ENCODE assay signal across 8 mouse cellular contexts in the genomic region with DNA sequence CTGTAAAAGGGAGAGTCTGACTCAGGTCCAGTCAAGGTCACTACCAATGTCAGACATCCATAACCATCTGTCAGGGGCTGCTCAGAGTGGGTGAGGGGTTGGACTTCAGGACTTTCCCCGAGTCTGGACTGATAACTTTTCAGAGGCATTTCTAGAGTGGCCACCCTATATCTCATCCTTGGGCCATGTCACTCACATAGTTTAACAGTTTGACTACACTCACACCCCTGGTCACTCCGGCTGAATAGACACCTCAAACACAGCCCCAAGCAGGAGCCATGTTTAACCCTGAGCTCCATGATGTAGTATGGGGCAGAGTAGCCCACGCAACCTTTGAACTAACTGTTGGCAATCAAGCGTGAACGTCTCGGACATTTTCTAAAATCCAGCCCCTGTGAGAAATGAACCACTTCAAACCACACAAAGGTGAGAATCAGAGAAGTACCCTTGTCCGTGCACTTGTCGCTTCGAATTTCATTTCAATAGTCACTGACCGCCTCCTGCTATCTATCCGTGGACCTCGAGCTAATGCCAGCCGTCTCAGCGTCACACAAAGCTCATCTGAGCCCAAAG. TPM values are rescaled to one million over a fixed set of nuclear protein-coding genes. Genes with fewer than 3 reads are reported as not detected.
DNase-seq lines count a peak whose midpoint lies in the region; ATAC-seq and TF ChIP-seq lines count a peak whose summit lies in the region.

No protein-coding gene starts in this region.

- intact Hi-C loops in heart, postnatal 10 days (cut with DNase I) = loop anchor here (2.0 kb wide), 1 partner anchor 45 kb away; the partner anchor contains the start of gene Rab40c

- peak overlapping the region; percentile 94 for H3K27ac ChIP-seq in heart, postnatal 0 days (ENCODE audit: low read depth)
- H3K27ac ChIP-seq in brown adipose tissue, adult 24 weeks (replicated peaks; ENCODE audit: low read depth, low read length) = peak overlapping the region; percentile 32; the same call in 1 of the 2 replicates
- peak overlapping the region; percentile 97 for H3K27ac ChIP-seq in hindbrain, embryonic 16.5 days (ENCODE audit: low read depth, low read length)
- peak overlapping the region; percentile 99 for H3K27ac ChIP-seq in midbrain, embryonic 15.5 days

- H3K36me3 ChIP-seq in heart, postnatal 0 days (replicated peaks; ENCODE audit: control insufficient read depth, insufficient read depth, low read length) = no peaks in the 10 kb centered on the region
- peaks cover 11% of the 10 kb centered on the region for H3K36me3 ChIP-seq in hindbrain, embryonic 16.5 days (ENCODE audit: control insufficient read depth, insufficient read depth, low read length)
- H3K36me3 ChIP-seq in midbrain, embryonic 15.5 days (replicated peaks) = 0 out of 2 replicates have a peak, but pooled peaks cover 3% of the 10 kb centered on the region

- ATAC-seq in heart, postnatal 0 days (ENCODE audit: insufficient read depth, low read depth) = no peak; the same call in 1 of the 2 replicates
- no peak for ATAC-seq in hindbrain, embryonic 16.5 days
- ATAC-seq in midbrain, embryonic 15.5 days (replicated peaks) = peak; percentile 11; the same call in 1 of the 2 replicates

- TF ChIP-seq EP300 in heart, postnatal 0 days (IDR thresholded peaks at IDR 0.05; ENCODE audit: low read depth) = no peak

- DNase-seq in heart, postnatal 0 days (ENCODE audit: low spot score) = no peak
- no peak for DNase-seq in heart, postnatal 10 days
- no peak for DNase-seq in urinary bladder, postnatal 25 days (ENCODE audit: low spot score)
- DNase-seq in layer of hippocampus, adult 8-10 months (ENCODE audit: low spot score in 2 of 2) = no peak
- DNase-seq in c-Kit-positive CD71-positive TER-119-positive erythroid progenitor cells, embryonic 14.5 days (ENCODE audit: low spot score) = no peak

- H3K9me3 ChIP-seq in heart, postnatal 0 days (replicated peaks; ENCODE audit: control insufficient read depth, low read length) = no peaks in the 10 kb centered on the region
- H3K9me3 ChIP-seq in hindbrain, embryonic 16.5 days (ENCODE audit: control insufficient read depth, low read length) = no peaks in the 10 kb centered on the region
- no peaks in the 10 kb centered on the region for H3K9me3 ChIP-seq in midbrain, embryonic 15.5 days

- peak overlapping the region; percentile 66 for H3K9ac ChIP-seq in heart, postnatal 0 days (replicated peaks; ENCODE audit: low read depth, low read length)
- peak overlapping the region; percentile 73 for H3K9ac ChIP-seq in hindbrain, embryonic 16.5 days (ENCODE audit: low read depth, low read length)
- peak overlapping the region; percentile 75 for H3K9ac ChIP-seq in midbrain, embryonic 15.5 days

- H3K27me3 ChIP-seq in heart, postnatal 0 days (ENCODE audit: control insufficient read depth, insufficient read depth, low read length) = no peaks in the 10 kb centered on the region
- no peaks in the 10 kb centered on the region for H3K27me3 ChIP-seq in hindbrain, embryonic 16.5 days (replicated peaks; ENCODE audit: control insufficient read depth, insufficient read depth, low read length)
- H3K27me3 ChIP-seq in midbrain, embryonic 15.5 days (replicated peaks) = no peaks in the 10 kb centered on the region

- H3K4me3 ChIP-seq in heart, postnatal 0 days (ENCODE audit: low read depth, low read length) = peak overlapping the region; percentile 80
- peak overlapping the region; percentile 87 for H3K4me3 ChIP-seq in brown adipose tissue, adult 24 weeks (ENCODE audit: insufficient read depth, low read depth, low read length)
- H3K4me3 ChIP-seq in hindbrain, embryonic 16.5 days (ENCODE audit: low read length) = peak overlapping the region; percentile 86
- peak overlapping the region; percentile 92 for H3K4me3 ChIP-seq in midbrain, embryonic 15.5 days

- WGBS in heart, postnatal 0 days = 10% methylated on average over 14 of the region's 14 CpGs
- 4% methylated on average over 14 of the region's 14 CpGs for WGBS in hindbrain, embryonic 16.5 days
- 7% methylated on average over 14 of the region's 14 CpGs for WGBS in midbrain, embryonic 15.5 days

- no peak for TF ChIP-seq CTCF in heart, postnatal 0 days (IDR thresholded peaks at IDR 0.05; ENCODE audit: low read depth)

- H3K4me2 ChIP-seq in heart, postnatal 0 days (ENCODE audit: low read depth, low read length) = peak overlapping the region; percentile 90
- peak overlapping the region; percentile 94 for H3K4me2 ChIP-seq in hindbrain, embryonic 16.5 days (ENCODE audit: low read length)
- H3K4me2 ChIP-seq in midbrain, embryonic 15.5 days = peak overlapping the region; percentile 95

- H3K4me1 ChIP-seq in heart, postnatal 0 days (ENCODE audit: control insufficient read depth, insufficient read depth) = peaks cover 18% of the 10 kb centered on the region; the same call in 1 of the 2 replicates
- H3K4me1 ChIP-seq in brown adipose tissue, adult 24 weeks (ENCODE audit: control insufficient read depth, insufficient read depth, insufficient read length, low read length) = peaks cover 9% of the 10 kb centered on the region; the same call in 1 of the 2 replicates
- peaks cover 21% of the 10 kb centered on the region for H3K4me1 ChIP-seq in hindbrain, embryonic 16.5 days (ENCODE audit: control insufficient read depth, insufficient read depth, low read depth, low read length)
- peaks cover 20% of the 10 kb centered on the region for H3K4me1 ChIP-seq in midbrain, embryonic 15.5 days

RNA-seq across cellular contexts. Expression of gene Mettl26, which starts 0.6 kb away (rescaled TPM):
- total RNA-seq in heart, postnatal 0 days (2014; rRNA removed; ENCODE audit: low replicate concordance) = 23.1 and 28.1 TPM in 2 replicates
- polyA plus RNA-seq in heart, postnatal 0 days (2015; fragmentation: Nextera tagmentation; extraction: Ambion mirVana) = 27.8 and 28.0 TPM in 2 replicates
- total RNA-seq in heart, postnatal 10 days (2021) = 10 to 100 TPM; 15.4 to 15.7 TPM
- 47.5 and 52.1 TPM in 2 replicates for polyA plus RNA-seq in brown adipose tissue, adult 24 weeks (2012; ENCODE audit: insufficient read depth, insufficient read length, missing spikeins)
- 63.4 and 67.5 TPM in 2 replicates for polyA plus RNA-seq in hindbrain, embryonic 16.5 days (2015; fragmentation: Nextera tagmentation; extraction: Ambion mirVana)
- polyA plus RNA-seq in midbrain, embryonic 15.5 days (2015; fragmentation: Nextera tagmentation; extraction: Ambion mirVana) = 70.5 and 71.1 TPM in 2 replicates
- 10 to 100 TPM; 37.5 to 42.2 (median 39.1) TPM for total RNA-seq in layer of hippocampus, adult 8-10 months (2022)

RNA-seq across cellular contexts. Expression of gene Mcrip2, which starts 5.7 kb away (rescaled TPM):
- total RNA-seq in heart, postnatal 0 days (2014; rRNA removed; ENCODE audit: low replicate concordance) = 202 and 225 TPM in 2 replicates
- 346 and 357 TPM in 2 replicates for polyA plus RNA-seq in heart, postnatal 0 days (2015; fragmentation: Nextera tagmentation; extraction: Ambion mirVana)
- total RNA-seq in heart, postnatal 10 days (2021) = 100 to 1,000 TPM; 191 to 218 TPM
- polyA plus RNA-seq in brown adipose tissue, adult 24 weeks (2012; ENCODE audit: insufficient read depth, insufficient read length, missing spikeins) = 432 and 445 TPM in 2 replicates
- polyA plus RNA-seq in hindbrain, embryonic 16.5 days (2015; fragmentation: Nextera tagmentation; extraction: Ambion mirVana) = 34.1 and 38.9 TPM in 2 replicates
- 18.5 and 19.8 TPM in 2 replicates for polyA plus RNA-seq in midbrain, embryonic 15.5 days (2015; fragmentation: Nextera tagmentation; extraction: Ambion mirVana)
- total RNA-seq in layer of hippocampus, adult 8-10 months (2022) = 10 to 100 TPM; 16.9 to 26.9 (median 21.5) TPM

RNA-seq across cellular contexts. Expression of gene Wfikkn1, which starts 6.4 kb away (rescaled TPM):
- not detected in 2 replicates for total RNA-seq in heart, postnatal 0 days (2014; rRNA removed; ENCODE audit: low replicate concordance)
- polyA plus RNA-seq in heart, postnatal 0 days (2015; fragmentation: Nextera tagmentation; extraction: Ambion mirVana) = 0.07 and 0.11 TPM in 2 replicates
- under 1 TPM; 0.62 to 0.96 TPM for total RNA-seq in heart, postnatal 10 days (2021)
- polyA plus RNA-seq in brown adipose tissue, adult 24 weeks (2012; ENCODE audit: insufficient read depth, insufficient read length, missing spikeins) = not detected in 2 replicates
- 0.34 and 0.51 TPM in 2 replicates for polyA plus RNA-seq in hindbrain, embryonic 16.5 days (2015; fragmentation: Nextera tagmentation; extraction: Ambion mirVana)
- polyA plus RNA-seq in midbrain, embryonic 15.5 days (2015; fragmentation: Nextera tagmentation; extraction: Ambion mirVana) = 0.47 and 0.54 TPM in 2 replicates
- 1 to 10 TPM; 1.6 to 2.4 (median 1.9) TPM for total RNA-seq in layer of hippocampus, adult 8-10 months (2022)

RNA-seq across cellular contexts. Expression of gene Wdr90, which starts 12.9 kb away (rescaled TPM):
- 19.3 and 36.7 TPM in 2 replicates for total RNA-seq in heart, postnatal 0 days (2014; rRNA removed; ENCODE audit: low replicate concordance)
- polyA plus RNA-seq in heart, postnatal 0 days (2015; fragmentation: Nextera tagmentation; extraction: Ambion mirVana) = 3.1 and 4.2 TPM in 2 replicates
- 1 to 10 TPM; 3.9 to 6.2 TPM for total RNA-seq in heart, postnatal 10 days (2021)
- polyA plus RNA-seq in brown adipose tissue, adult 24 weeks (2012; ENCODE audit: insufficient read depth, insufficient read length, missing spikeins) = 1.6 and 2.4 TPM in 2 replicates
- polyA plus RNA-seq in hindbrain, embryonic 16.5 days (2015; fragmentation: Nextera tagmentation; extraction: Ambion mirVana) = 13.1 and 16.2 TPM in 2 replicates
- 19.7 and 23.3 TPM in 2 replicates for polyA plus RNA-seq in midbrain, embryonic 15.5 days (2015; fragmentation: Nextera tagmentation; extraction: Ambion mirVana)
- 10 to 100 TPM; 19.0 to 28.8 (median 23.6) TPM for total RNA-seq in layer of hippocampus, adult 8-10 months (2022)

RNA-seq across cellular contexts. Expression of gene Rhot2, which starts 29.6 kb away (rescaled TPM):
- total RNA-seq in heart, postnatal 0 days (2014; rRNA removed; ENCODE audit: low replicate concordance) = 88.2 and 116 TPM in 2 replicates
- 27.1 and 27.5 TPM in 2 replicates for polyA plus RNA-seq in heart, postnatal 0 days (2015; fragmentation: Nextera tagmentation; extraction: Ambion mirVana)
- 10 to 100 TPM; 80.4 to 86.5 TPM for total RNA-seq in heart, postnatal 10 days (2021)
- polyA plus RNA-seq in brown adipose tissue, adult 24 weeks (2012; ENCODE audit: insufficient read depth, insufficient read length, missing spikeins) = 69.0 and 72.5 TPM in 2 replicates
- polyA plus RNA-seq in hindbrain, embryonic 16.5 days (2015; fragmentation: Nextera tagmentation; extraction: Ambion mirVana) = 16.9 and 20.3 TPM in 2 replicates
- 17.2 and 18.3 TPM in 2 replicates for polyA plus RNA-seq in midbrain, embryonic 15.5 days (2015; fragmentation: Nextera tagmentation; extraction: Ambion mirVana)
- 100 to 1,000 TPM in 1 of 4 experiments, 10 to 100 TPM in 3; 81.2 to 107 (median 93.1) TPM for total RNA-seq in layer of hippocampus, adult 8-10 months (2022)

Comparison
In these comparisons a context has a peak if more than half of its experiments do, and no peak if none do; other contexts are left out.
1. H3K27ac ChIP-seq: peak in every context shown above with its lines; median percentile 99 in midbrain, embryonic 15.5 days; 97 in hindbrain, embryonic 16.5 days; 94 in heart, postnatal 0 days; 32 in brown adipose tissue, adult 24 weeks.